Mouse (Mus musculus) left cerebral cortex, adult 2 months (tissue): ENCODE measurements around the gene Sgip1. TPM values are rescaled to one million over a fixed set of nuclear protein-coding genes. Genes with fewer than 3 reads are reported as not detected.

Experiments
- DNase-seq, 2 experiments: peaks; one replicate each; pipeline ENCODE4 v3.0.0; 2021 to 2022; ENCODE audit warnings: low spot score in 2 of 2, mixed read lengths in 1 of 2; ENCODE audit errors: extremely low spot score in 1 of 2
- H3K27ac ChIP-seq: fragments of 200-600 bp; 2 replicates; pipeline ENCODE4 v1.8.1; 2022
- H3K4me3 ChIP-seq: fragments of 200-600 bp; 2 replicates; pipeline ENCODE4 v1.8.1; 2022
- CTCF ChIP-seq: fragments of 200-600 bp; IDR thresholded peaks from 2 replicates; pipeline ENCODE4 v1.8.1; 2022; ENCODE audit warnings: antibody characterized with exemption, mild to moderate bottlenecking, moderate library complexity
- intact Hi-C: fragments of 180-260 bp; cut with DNase I; formaldehyde crosslinking; loops from one replicate; pipeline ENCODE4 v1.15.1; 2025
- long read RNA-seq, 2 experiments: library from polyadenylated mRNA; stranded (forward); transcript quantifications; one replicate each; pipeline ENCODE4 v2.0.0; 2021; ENCODE audit warnings: borderline mapping rate in 2 of 2
- total RNA-seq, 2 experiments: library from RNA; stranded (reverse); gene quantifications; 2 replicates each; pipeline ENCODE4 v1.2.3; 2021

Gene Sgip1
- total RNA-seq, result 100 to 1,000 TPM; 293 to 300 TPM
- long read RNA-seq, experiment 1, partial matches to known transcripts, result 64 of 130 reads
- long read RNA-seq, experiment 1, other reads (novel, unspliced or antisense), result 65 of 130 reads
- long read RNA-seq, experiment 2, partial matches to known transcripts, result 52 of 115 reads
- long read RNA-seq, experiment 2, other reads (novel, unspliced or antisense), result 62 of 115 reads

- intact Hi-C loops, result no loop called here
- Histone ChIP-seq H3K27ac (no peak within 1 kb of the TSS), H3K4me3 (no peak within 1 kb of the TSS)
- DNase-seq, result no peak
- no peak for TF ChIP-seq CTCF
These were observed at the start of gene Sgip1 for GRCm38 (mm10) chr4:102741287-102741686. Gene Sgip1 (plus strand): TSS chr4:102741297.

- H3K4me3 ChIP-seq, result no peak overlapping the region
- TF ChIP-seq CTCF, result no peak
- DNase-seq, result no peak
- no peak overlapping the region for H3K27ac ChIP-seq
- intact Hi-C loops, result no loop called here
These were observed 49.7 kb upstream of the Sgip1 start for GRCm38 (mm10) chr4:102691402-102691801.

GRCm38 (mm10) chr4:102697966-102698365 lies 43.1 kb upstream of the Sgip1 start:
- H3K27ac ChIP-seq, result no peak overlapping the region
- intact Hi-C loops, result no loop called here
- no peak for DNase-seq
- no peak overlapping the region for H3K4me3 ChIP-seq
- no peak for TF ChIP-seq CTCF

GRCm38 (mm10) chr4:102711731-102712130 lies 29.4 kb upstream of the Sgip1 start:
- no peak overlapping the region for H3K4me3 ChIP-seq
- no peak overlapping the region for H3K27ac ChIP-seq
- no peak for DNase-seq
- intact Hi-C loops, result no loop called here
- TF ChIP-seq CTCF, result no peak

GRCm38 (mm10) chr4:102715532-102715931 lies 25.6 kb upstream of the Sgip1 start:
- H3K27ac ChIP-seq, result no peak overlapping the region
- no peak for DNase-seq
- peak; percentile 30 for TF ChIP-seq CTCF
- H3K4me3 ChIP-seq, result no peak overlapping the region
- intact Hi-C loops, result no loop called here

GRCm38 (mm10) chr4:102717123-102717828 lies 23.8 kb upstream of the Sgip1 start:
- Histone ChIP-seq H3K4me3 (no peak overlapping the region), H3K27ac (peak overlapping the region; percentile 46; the same call in 1 of the 2 replicates)
- TF ChIP-seq CTCF, result no peak
- DNase-seq, result no peak
- intact Hi-C loops, result no loop called here

GRCm38 (mm10) chr4:102719535-102719934 lies 21.6 kb upstream of the Sgip1 start:
- TF ChIP-seq CTCF, result peak; percentile 71
- Histone ChIP-seq H3K4me3 (no peak overlapping the region), H3K27ac (no peak overlapping the region)
- DNase-seq, result no peak
- intact Hi-C loops, result no loop called here

- Histone ChIP-seq H3K27ac (no peak overlapping the region), H3K4me3 (no peak overlapping the region)
- intact Hi-C loops, result loop anchor here (5.0 kb wide), 1 partner anchor 152 kb away; no protein-coding TSS in a partner anchor
- DNase-seq, result no peak
- no peak for TF ChIP-seq CTCF
These were observed 21.1 kb upstream of the Sgip1 start for GRCm38 (mm10) chr4:102719951-102720350.

- Histone ChIP-seq H3K4me3 (no peak overlapping the region), H3K27ac (no peak overlapping the region)
- no peak for DNase-seq
- intact Hi-C loops, result loop anchor here (5.0 kb wide), 1 partner anchor 148 kb away; no protein-coding TSS in a partner anchor
- TF ChIP-seq CTCF, result no peak; the same call in 1 of the 2 replicates
These were observed 16.7 kb upstream of the Sgip1 start for GRCm38 (mm10) chr4:102724442-102724841.

- no peak for DNase-seq
- no peak for TF ChIP-seq CTCF
- no peak overlapping the region for H3K4me3 ChIP-seq
- H3K27ac ChIP-seq, result no peak overlapping the region
- intact Hi-C loops, result no loop called here
These were observed 10.1 kb upstream of the Sgip1 start for GRCm38 (mm10) chr4:102730976-102731375.

- H3K27ac ChIP-seq, result no peak overlapping the region
- no peak for DNase-seq
- intact Hi-C loops, result no loop called here
- no peak for TF ChIP-seq CTCF
- H3K4me3 ChIP-seq, result no peak overlapping the region
These were observed 7.0 kb upstream of the Sgip1 start for GRCm38 (mm10) chr4:102734022-102734657.

GRCm38 (mm10) chr4:102753334-102754090 lies 12.4 kb downstream of the Sgip1 start:
- no peak overlapping the region for H3K4me3 ChIP-seq
- TF ChIP-seq CTCF, result no peak
- no peak for DNase-seq
- H3K27ac ChIP-seq, result no peak overlapping the region
- intact Hi-C loops, result no loop called here
